Mouse (Mus musculus) heart, adult 9 months (tissue): ENCODE results near the gene Ifitm6.
A peak's percentile ranks its signal among the peaks of the same experiment; 100 is the strongest.
"Not testable (repeated sequence)": the region's sequence is repeated elsewhere in the genome, so short reads cannot be mapped to it uniquely, and the experiment has no call there.

ENCODE experiments used
- DNase-seq, 2 experiments: peaks; one replicate each; pipeline ENCODE4 v3.0.0; 2022; ENCODE audit warnings: low spot score in 2 of 2

Ifitm6 gene

DNA sequence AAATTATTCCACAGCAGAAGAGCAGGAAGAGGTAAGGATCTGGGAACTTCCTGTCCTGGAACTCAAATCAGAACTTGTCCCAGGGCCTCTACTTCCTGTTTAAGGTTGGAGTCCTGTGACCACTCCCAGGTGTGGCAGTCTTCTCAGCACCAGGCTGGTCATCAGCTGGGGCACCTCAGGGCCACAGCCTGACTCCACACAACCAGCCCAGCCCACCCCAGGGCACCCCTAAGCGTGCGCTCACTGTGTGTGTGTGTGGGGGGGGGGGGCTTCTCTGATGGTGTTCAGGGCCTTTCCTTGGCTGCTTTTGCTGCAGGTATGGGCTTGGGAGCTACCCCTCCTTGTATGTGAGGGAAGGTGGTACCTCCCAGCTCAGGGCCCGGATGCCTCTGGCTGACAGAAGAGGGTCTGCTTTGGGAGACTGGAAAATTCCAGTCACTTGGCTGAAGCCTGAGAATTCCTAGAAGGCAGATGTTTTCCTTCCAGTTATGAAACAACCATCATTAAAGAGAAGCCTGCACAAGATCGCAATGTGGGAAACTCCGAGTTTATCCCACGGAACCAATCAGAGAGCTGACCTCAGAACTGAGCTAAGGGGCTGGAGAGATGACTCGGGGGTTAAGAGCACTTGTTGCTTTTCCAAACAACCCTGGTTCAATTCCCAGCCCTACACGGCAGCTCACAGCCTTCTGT is 46.1 kb downstream of the Ifitm6 start:
- DNase-seq = peak; percentile 79 to 87

DNA sequence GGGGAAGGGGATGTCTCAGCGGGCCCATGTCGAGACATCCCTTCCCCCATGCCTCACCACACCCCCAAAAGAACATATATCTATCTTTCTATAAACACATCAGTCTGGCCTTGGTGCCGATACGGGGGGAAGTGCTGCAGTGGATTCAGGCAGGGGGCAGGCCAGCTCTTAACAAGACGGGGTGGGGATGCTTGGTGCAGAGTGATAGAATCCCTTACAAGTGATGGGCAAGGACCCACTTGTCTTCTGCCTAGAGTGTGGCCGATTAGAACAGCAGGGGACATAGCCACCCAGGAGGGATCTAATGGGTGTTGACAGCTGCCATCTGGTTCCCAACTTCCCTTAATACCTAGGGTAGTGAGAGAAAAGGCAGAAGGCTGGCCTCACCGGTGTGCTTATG is 46.8 kb downstream of the Ifitm6 start:
- no peak for DNase-seq

DNA sequence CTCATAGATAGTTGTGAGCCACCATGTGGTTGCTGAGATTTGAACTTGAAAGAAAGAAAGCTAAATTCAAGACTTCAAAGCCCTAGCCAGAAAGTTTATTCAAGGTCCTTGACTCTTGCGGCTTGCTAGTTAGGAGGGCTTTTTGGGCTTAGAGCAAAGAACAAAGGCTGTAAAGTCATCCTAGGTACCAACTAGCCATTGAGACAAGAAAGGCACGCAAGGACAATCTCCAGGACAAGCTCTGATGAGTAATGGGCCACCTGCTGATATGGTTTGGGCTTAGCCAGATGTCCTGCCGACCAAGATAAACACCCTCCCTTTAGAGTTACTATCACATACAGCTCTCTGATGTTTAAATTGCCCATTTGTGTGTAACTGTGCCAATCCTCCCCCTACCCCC is 49.0 kb downstream of the Ifitm6 start:
- not testable (repeated sequence) for DNase-seq

DNA sequence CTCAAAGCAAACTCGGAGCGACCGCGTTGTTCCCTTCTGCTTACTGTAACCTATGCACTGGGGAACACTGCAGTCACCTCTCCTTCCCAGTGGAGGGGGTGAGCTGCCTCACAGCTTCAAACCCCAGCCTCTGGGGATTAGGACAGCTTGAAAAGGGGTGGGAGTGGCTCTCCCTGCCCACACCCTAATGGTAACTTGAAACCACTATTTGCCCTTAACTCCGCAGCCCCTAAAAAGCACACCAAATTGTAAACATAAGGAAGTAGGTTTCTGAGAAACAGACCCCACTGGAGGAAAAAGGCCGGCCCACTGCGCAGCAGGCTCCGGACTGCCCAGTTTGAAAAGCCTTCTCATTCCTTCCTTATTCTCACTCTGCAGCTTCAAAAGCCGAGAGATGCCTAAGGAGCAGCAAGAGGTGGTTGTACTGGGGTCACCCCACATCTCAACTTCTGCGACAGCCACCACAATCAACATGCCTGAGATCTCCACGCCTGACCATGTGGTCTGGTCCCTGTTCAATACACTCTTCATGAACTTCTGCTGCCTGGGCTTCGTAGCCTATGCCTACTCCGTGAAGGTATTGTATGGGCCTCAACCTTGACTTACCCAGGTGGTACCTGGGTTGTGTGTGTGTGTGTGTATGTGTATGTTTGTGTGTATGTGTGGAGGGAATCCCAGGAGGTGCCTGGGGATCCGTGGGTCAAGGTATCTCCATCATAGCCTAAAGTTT is 49.7 kb downstream of the Ifitm6 start:
- DNase-seq = no peak

DNA sequence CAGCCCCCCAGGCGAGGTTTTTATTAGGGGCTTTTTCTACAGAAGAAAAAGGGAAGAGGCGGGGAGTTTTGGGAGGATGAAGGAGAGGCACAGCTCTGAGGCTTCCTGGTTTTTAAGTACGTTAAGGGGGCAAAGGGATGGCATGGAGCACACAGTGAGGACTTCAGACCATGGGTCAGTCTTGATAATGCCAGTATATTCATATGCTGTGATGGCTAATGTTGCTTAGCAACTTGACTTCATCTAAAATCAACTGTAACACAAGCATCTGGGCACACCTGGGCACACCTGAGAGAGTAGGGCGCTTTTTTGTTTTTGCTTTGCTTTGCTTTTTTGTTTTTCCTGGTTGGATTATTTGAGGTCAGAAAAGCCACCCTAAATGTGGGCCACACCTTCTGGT is 50.8 kb downstream of the Ifitm6 start, which contains the start of gene Ifitm1:
Ifitm1 (plus strand) TSS at position 301 of the 400 bp plus-strand sequence.
- DNase-seq = no peak
